Mouse (Mus musculus) forebrain, embryonic 15.5 days (tissue): ENCODE measurements around the gene 4933403O08Rik. TPM values are rescaled to one million over a fixed set of nuclear protein-coding genes. Genes with fewer than 3 reads are reported as not detected.

Source experiments
- ATAC-seq: fragments of 200-750 bp; cut with Nextera tagmentation; replicated peaks from 2 replicates; pipeline ENCODE4 v1.8.0; 2017; ENCODE audit warnings: mild to moderate bottlenecking, moderate TSS enrichment, moderate library complexity
- H3K27ac ChIP-seq: fragments of 300-500 bp; sonication (generic); replicated peaks from 2 replicates; pipeline ENCODE4 v1.5.1; 2015; ENCODE audit warnings: mild to moderate bottlenecking, inconsistent platforms
- H3K27me3 ChIP-seq: fragments of 300-500 bp; sonication (generic); 2 replicates; pipeline ENCODE4 v1.6.1; 2015; ENCODE audit warnings: inconsistent platforms
- H3K36me3 ChIP-seq: fragments of 300-500 bp; sonication (generic); 2 replicates; pipeline ENCODE4 v1.6.1; 2015; ENCODE audit warnings: mild to moderate bottlenecking, inconsistent platforms
- H3K4me1 ChIP-seq: fragments of 300-500 bp; sonication (generic); 2 replicates; pipeline ENCODE4 v1.6.1; 2015; ENCODE audit warnings: inconsistent platforms
- H3K4me2 ChIP-seq: fragments of 300-500 bp; sonication (generic); replicated peaks from 2 replicates; pipeline ENCODE4 v1.6.1; 2015; ENCODE audit warnings: mild to moderate bottlenecking, inconsistent platforms
- H3K4me3 ChIP-seq: fragments of 300-500 bp; sonication (generic); 2 replicates; pipeline ENCODE4 v1.5.1; 2015; ENCODE audit warnings: mild to moderate bottlenecking, inconsistent platforms
- H3K9ac ChIP-seq: fragments of 300-500 bp; sonication (generic); replicated peaks from 2 replicates; pipeline ENCODE4 v1.6.1; 2015; ENCODE audit warnings: mild to moderate bottlenecking, inconsistent platforms
- H3K9me3 ChIP-seq: fragments of 300-500 bp; sonication (generic); 2 replicates; pipeline ENCODE4 v1.6.1; 2016; ENCODE audit warnings: inconsistent platforms
- WGBS: fragments of 180-500 bp; shearing (Covaris S2); methylation state at CpG from one replicate; pipeline ENCODE4 v1.1.7; 2015; ENCODE audit warnings: mixed read lengths; 5-methylcytosine and 5-hydroxymethylcytosine counted together
- polyA plus RNA-seq: library from polyadenylated mRNA; unstranded; fragments of >200 nt; fragmentation: Nextera tagmentation; extraction: Ambion mirVana; gene quantifications from 2 replicates; pipeline ENCODE4 v1.2.1, GENCODE M21; 2015

4933403O08Rik gene
- not detected in 2 replicates for polyA plus RNA-seq

GRCm38 (mm10) chrX:112238749-112239148 is at the start of gene 4933403O08Rik:
4933403O08Rik (plus strand) TSS chrX:112239049.
- H3K27ac ChIP-seq: no peak within 1 kb of the TSS
- no peaks in the 10 kb centered on the region for H3K4me1 ChIP-seq
- H3K9me3 ChIP-seq: no peaks in the 10 kb centered on the region
- no peaks in the 10 kb centered on the region for H3K36me3 ChIP-seq
- no peaks in the 10 kb centered on the region for H3K27me3 ChIP-seq
- no peak within 1 kb of the TSS for H3K9ac ChIP-seq
- WGBS: 94% methylated on average over 3 of the region's 3 CpGs
- no peak within 1 kb of the TSS for H3K4me2 ChIP-seq
- H3K4me3 ChIP-seq: no peak within 1 kb of the TSS
- ATAC-seq: no peak

GRCm38 (mm10) chrX:112242916-112243315 is 4.1 kb downstream of the 4933403O08Rik start:
- H3K9me3 ChIP-seq: no peaks in the 10 kb centered on the region
- no peaks in the 10 kb centered on the region for H3K27me3 ChIP-seq
- H3K4me2 ChIP-seq: no peak overlapping the region
- H3K4me3 ChIP-seq: no peak overlapping the region
- no peaks in the 10 kb centered on the region for H3K36me3 ChIP-seq
- 82% methylated on average over 1 of the region's 1 CpGs for WGBS
- H3K27ac ChIP-seq: no peak overlapping the region
- no peaks in the 10 kb centered on the region for H3K4me1 ChIP-seq
- ATAC-seq: no peak
- no peak overlapping the region for H3K9ac ChIP-seq

- H3K4me2 ChIP-seq: no peak overlapping the region
- WGBS: 81% methylated on average over 2 of the region's 2 CpGs
- no peak overlapping the region for H3K4me3 ChIP-seq
- H3K9ac ChIP-seq: no peak overlapping the region
- H3K27ac ChIP-seq: no peak overlapping the region
- no peaks in the 10 kb centered on the region for H3K27me3 ChIP-seq
- H3K4me1 ChIP-seq: no peaks in the 10 kb centered on the region
- H3K9me3 ChIP-seq: no peaks in the 10 kb centered on the region
- H3K36me3 ChIP-seq: no peaks in the 10 kb centered on the region
- ATAC-seq: no peak
These were observed 16.7 kb downstream of the 4933403O08Rik start for GRCm38 (mm10) chrX:112255513-112255912.

GRCm38 (mm10) chrX:112273550-112273949 is 34.7 kb downstream of the 4933403O08Rik start:
- 87% methylated on average over 1 of the region's 1 CpGs for WGBS
- no peak for ATAC-seq
- Histone ChIP-seq H3K27me3 (no peaks in the 10 kb centered on the region), H3K9me3 (no peaks in the 10 kb centered on the region), H3K36me3 (no peaks in the 10 kb centered on the region), H3K27ac (no peak overlapping the region), H3K4me2 (no peak overlapping the region), H3K9ac (no peak overlapping the region), H3K4me1 (no peaks in the 10 kb centered on the region), H3K4me3 (no peak overlapping the region)

Other genes with a start within 250 kb of the 4933403O08Rik start
- gene Tex16, start 228.0 kb upstream of the 4933403O08Rik start, polyA plus RNA-seq: 0.14 and 0.29 TPM in 2 replicates
- gene Apool, start 72.3 kb downstream of the 4933403O08Rik start, polyA plus RNA-seq: 23.1 and 24.1 TPM in 2 replicates
- not detected in 2 replicates for gene Satl1, start 167.7 kb downstream of the 4933403O08Rik start, polyA plus RNA-seq